Mouse (Mus musculus) common myeloid progenitor, adult 5-6 weeks (primary cell): ENCODE measurements around the gene Cox5a. TPM values are rescaled to one million over a fixed set of nuclear protein-coding genes. Genes with fewer than 3 reads are reported as not detected.

ENCODE experiments used
- ATAC-seq: replicated peaks from 2 replicates; pipeline ENCODE4 v1.8.0; 2016; ENCODE audit warnings: low read depth, mild to moderate bottlenecking, moderate TSS enrichment, inconsistent platforms; ENCODE audit not compliant: poor library complexity, severe bottlenecking
- total RNA-seq: library from RNA; stranded (forward); fragments of 200-1000, 187-1606 nt; gene quantifications from 2 replicates; pipeline ENCODE4 v1.2.3, GENCODE M21; 2017

Cox5a gene
- total RNA-seq, 1 experiment from 2014 or later: 107 TPM

DNA sequence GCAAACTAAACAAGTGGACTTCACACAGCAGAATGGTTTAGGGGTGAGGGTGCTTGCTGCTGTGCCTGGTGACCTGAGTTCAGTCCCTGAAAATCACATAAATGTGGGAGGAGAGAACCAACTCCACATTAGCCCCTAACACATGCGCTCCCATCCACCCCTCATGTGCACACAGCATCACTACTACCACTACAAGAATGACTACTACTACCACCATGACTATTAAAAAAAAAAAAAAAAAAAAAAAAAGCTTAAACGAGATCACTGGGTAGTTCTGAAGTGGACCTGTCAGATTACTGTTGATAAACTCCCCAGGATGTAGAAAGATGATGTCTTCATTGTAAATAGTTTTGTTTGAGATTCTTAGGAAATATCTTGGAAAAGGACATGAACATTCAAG is 38.5 kb downstream of the Cox5a start:
- no peak for ATAC-seq

DNA sequence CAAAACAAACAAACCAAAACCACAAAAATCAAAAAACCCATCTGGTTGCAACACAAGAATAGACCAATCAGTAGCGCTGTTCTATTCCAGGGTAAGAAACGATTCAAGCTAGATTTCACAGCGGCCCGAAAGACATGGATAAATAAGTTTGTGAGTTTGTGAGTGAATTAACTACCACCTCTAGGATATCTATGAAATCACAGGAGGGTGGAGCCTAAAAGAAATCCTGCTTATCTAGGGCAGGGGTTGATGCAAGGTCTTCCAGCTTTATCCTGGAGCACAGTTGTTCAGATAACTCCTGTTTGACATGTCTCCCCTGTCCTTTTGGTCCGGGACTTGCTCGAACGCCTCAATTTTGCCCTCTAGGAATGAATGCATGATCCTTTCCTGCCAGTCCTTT is 39.2 kb downstream of the Cox5a start:
- no peak for ATAC-seq

DNA sequence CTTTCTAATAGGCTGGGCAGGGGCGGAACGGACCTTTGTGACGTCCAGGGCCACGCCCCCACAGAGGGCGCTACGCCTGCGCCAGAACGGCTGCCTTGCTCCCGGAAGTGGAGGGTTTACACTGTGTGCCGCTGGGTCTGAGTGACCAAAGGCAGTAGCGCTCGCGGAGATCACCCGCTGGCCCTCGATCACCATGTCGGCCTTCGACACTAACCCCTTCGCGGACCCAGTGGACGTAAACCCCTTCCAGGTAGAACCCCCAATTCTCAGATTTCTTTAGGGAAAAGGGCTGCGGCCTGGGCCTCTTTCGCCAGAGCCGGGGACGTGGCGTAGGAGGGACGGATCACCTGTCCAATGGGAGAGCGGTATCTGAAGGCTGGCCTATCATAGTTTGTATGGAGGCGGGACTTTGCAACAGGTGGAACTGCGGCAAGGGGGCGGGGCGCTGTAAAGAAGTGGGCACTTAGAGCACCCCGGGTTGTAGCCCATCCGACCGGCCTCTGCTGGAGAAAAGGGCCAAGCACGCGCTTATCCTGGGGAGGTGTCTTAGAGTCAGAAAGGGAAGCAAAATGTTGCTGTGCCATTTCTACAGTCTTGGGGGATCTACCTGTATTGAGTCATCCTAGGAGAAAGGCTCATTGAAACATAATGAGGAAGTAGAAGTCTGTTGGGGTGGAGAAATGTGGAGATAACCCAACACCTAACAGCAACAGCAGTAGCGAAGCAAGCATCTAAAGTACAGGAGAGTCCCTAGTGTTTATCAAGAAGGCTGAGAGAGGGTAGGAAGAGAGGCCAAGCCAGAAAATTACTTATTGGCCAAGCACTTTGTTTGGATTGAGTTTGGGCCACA is 40.0 kb downstream of the Cox5a start, which contains the start of gene Scamp2:
Scamp2 (plus strand) TSS at position 83 of the 850 bp plus-strand sequence.
- ATAC-seq: peak; percentile 88

DNA sequence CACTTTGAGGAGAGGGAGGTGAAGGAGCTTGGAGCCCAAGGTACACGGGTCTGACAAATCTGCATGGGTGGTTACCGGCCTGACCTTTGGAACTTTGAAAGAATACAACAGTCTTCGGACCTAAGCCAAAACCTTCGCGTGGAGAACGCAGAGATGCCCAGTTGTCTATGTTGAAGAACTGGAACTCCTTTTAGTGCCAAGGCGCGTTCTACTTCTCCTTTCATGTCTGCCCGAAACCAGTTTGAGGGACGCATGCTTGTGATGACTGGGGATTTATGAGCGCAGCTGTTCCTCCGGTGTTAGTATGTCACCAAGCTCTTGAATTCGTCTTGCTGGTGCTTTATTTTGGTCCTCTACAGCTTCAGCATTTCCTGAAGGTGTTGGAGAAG is 40.6 kb downstream of the Cox5a start:
- ATAC-seq: 0 out of 2 replicates have a peak, but pooled peaks have one; percentile 12

DNA sequence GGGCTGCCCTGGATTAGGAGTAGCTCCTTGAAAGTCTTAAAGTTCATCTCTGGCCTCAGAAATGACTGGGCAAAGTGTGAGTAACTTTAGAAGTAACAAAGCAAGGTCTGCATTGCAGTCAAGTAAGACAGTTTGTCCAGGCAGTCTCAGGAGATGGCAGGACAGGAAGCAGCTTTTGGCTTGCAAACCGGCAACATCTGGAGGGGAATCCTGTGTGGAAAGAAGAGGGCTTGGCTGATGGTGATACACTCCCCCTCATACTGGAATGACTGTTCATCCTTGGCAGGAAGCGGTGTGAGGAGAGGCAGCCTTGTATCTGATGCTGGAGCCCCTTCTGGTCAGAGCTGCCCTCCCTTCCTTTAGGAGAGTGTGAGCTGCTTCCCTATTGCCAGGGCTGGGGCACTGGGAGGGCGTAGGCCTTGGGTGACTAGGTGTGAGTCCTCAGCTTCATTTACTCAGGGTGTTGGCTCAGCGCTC is 41.9 kb downstream of the Cox5a start:
- ATAC-seq: peak; percentile 54

DNA sequence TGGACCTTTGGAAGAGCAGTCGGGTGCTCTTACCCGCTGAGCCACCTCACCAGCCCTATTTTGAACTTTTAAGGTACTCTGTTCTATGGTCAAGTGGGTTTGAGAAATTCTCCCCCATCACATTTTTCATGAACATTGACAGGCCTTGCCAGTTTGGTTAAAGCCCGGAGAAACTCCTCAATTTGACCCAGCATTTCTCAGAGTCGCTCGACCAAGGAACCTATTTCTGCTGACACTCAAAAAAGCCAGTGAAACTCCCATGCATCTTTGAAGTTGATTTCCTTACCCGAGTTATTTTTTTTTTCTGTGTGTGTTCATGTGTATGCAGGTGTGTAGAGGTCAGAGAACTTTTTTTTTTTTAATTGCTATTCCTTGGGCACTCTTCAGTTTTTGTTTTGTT is 43.5 kb downstream of the Cox5a start:
- no peak for ATAC-seq

DNA sequence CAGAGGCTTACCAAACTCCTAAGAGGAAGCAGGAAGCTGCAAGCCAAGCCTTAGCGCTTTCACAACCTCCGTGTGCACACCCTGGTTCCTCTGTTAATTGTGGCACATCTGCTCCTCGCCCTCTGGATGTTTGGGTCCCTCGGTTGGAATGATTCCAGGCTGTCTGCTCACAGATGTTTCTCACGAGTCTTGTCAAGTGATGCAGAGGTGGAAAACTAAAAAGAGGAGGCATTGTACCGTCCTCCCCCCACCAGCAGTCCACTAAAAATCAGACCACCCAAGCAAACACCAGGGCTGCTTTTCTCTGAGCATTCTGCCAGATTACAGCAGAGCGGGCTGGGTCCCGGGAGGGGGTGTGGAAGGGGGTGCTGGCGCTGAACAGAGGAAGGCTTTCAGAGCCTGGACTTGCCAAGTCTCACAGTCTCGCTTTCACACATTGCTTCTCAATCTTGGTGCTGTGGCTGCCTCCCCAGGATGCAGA is 44.7 kb downstream of the Cox5a start:
- ATAC-seq: peak; percentile 20

DNA sequence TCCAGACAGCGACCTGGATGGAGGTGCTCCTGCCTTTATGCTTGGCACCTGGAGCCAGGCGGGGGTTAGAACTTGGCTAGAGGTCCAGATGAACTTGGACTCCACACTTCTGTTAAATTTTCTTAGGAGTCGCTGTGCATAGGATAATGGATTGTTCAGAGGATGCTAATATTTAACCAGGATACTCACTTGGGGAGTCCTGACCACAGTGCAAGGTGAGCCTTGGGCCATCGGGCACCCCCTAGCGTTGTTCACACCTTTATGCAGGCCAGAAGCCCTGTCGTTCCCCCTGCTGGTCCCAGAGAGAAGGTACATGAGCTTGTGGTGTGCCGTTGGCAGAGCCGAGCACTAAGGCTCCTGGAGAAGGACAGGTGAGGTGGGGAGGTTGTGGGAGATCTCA is 45.8 kb downstream of the Cox5a start:
- no peak for ATAC-seq

DNA sequence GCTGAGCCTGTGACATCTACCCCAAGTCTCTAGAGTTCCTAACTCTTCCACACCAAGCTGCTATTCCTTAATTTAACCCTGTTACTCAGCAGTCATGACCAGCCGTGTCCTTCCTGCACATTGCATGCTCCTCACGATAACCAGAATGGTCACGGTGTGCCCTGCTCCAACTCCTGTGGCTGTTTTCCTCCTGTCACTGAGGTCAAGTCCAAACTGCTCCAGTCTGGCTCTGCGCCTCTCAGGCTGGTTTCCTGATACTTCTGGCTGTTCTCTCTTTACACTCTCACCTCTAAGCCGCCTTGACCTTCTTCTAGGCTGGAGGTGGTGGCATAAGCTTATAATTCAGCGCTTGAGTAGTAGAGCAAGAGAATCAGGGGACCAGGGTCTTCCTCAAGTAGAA is 47.4 kb downstream of the Cox5a start:
- ATAC-seq: no peak

DNA sequence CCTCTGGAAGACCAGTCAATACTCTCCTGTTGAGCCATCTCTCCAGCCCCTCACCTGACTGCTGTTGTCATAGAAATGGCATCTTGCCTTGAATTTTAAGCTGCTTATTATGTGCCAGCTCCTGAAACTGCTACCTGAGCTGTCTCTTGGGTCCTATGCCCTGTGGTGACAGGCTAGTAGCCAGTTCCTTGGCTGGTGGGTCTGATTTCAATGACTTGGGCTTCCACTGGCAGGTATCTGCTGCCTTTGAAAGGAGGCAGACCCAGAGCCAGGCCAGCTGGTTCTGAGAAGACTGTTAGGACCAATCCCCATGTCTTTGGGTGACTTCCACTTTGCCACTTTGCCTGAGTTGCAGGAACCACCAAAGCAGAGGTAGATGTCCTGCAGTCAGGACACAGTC is 53.3 kb downstream of the Cox5a start:
- ATAC-seq: no peak

DNA sequence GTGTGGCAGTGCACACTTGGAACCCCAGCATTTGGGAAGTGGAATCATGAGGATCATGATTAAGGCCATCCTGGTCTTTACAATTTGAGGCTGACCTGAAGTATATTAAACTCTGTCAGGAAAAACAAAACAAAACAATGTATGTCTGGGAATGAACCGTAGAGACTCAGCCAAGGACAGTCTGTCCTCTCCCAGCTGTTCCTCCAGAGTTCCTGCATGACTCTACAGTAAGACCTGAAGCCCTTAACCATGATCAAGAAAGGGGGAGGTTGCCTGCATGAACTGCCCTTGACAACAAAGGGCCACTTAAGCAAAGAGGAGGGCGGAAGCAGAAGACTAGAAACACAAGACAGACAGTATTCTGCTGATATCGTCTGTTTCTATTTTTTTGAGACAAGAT is 54.5 kb downstream of the Cox5a start:
- no peak for ATAC-seq

DNA sequence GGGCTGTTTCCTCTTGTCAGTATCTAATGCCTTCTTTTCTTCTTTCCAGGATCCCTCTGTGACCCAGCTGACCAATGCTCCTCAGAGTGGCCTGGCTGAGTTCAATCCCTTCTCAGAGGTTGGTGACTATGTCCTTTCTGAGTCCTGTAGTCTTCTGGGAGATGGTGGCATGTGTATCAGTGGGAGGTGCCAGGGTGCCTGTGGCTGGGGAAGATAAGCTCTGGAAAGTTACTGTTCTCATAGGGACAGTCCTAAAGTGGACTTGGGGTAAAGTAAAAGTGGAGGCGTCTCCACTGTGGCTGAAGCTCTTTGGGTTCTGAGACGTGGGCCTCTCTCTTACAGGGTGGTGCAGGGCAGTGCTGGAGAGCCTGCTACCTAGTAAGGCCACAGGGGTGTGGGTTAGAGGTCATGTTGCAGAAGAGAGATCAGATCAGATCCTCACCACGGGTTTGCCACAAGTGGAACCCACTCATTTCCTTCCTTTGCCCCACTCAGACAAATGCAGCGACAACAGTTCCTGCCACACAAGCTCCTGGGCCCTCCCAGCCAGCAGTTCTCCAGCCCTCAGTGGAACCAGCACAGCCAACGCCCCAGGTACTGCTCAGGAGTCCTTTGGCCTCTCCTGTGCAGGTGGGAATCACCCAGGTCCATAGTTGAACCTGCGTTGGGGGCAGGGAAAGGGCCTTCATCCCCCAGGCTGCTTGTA is 56.2 kb downstream of the Cox5a start:
- ATAC-seq: peak; percentile 81

Other genes with a start within 250 kb of the Cox5a start
- 16.2 and 17.4 TPM in 2 replicates for gene Ppcdc, start 81.2 kb upstream of the Cox5a start, total RNA-seq
- 0.34 and 0.37 TPM in 2 replicates for gene Scamp5, start 53.2 kb upstream of the Cox5a start, total RNA-seq
- gene Rpp25, start 17.2 kb upstream of the Cox5a start, total RNA-seq: not detected in 2 replicates
- 12.2 and 13.6 TPM in 2 replicates for gene Fam219b, start 16.3 kb downstream of the Cox5a start, total RNA-seq
- 10.7 and 14.5 TPM in 2 replicates for gene Mpi, start 31.5 kb downstream of the Cox5a start, total RNA-seq
- 19.2 and 24.9 TPM in 2 replicates for gene Scamp2, start 39.7 kb downstream of the Cox5a start, total RNA-seq
- gene Ulk3, start 68.2 kb downstream of the Cox5a start, total RNA-seq: 4.1 and 10.6 TPM in 2 replicates
- not detected in 2 replicates for gene Cplx3, start 85.0 kb downstream of the Cox5a start, total RNA-seq
- gene Lman1l, start 99.5 kb downstream of the Cox5a start, total RNA-seq: not detected in 2 replicates
- gene Csk, start 132.4 kb downstream of the Cox5a start, total RNA-seq: 134 and 190 TPM in 2 replicates
- not detected in 2 replicates for gene Cyp1a2, start 162.4 kb downstream of the Cox5a start, total RNA-seq
- 0.50 TPM in 1 of 2 replicates, not detected in the other for gene Cyp1a1, start 166.7 kb downstream of the Cox5a start, total RNA-seq
- gene Edc3, start 187.3 kb downstream of the Cox5a start, total RNA-seq: 7.2 and 9.8 TPM in 2 replicates
- gene Clk3, start 244.6 kb downstream of the Cox5a start, total RNA-seq: 38.1 and 40.5 TPM in 2 replicates